Mouse (Mus musculus): ENCODE results near the gene Fgr. TPM values are rescaled to one million over a fixed set of nuclear protein-coding genes. Genes with fewer than 3 reads are reported as not detected.

Fgr gene
- total and polyA plus RNA-seq, 2 experiments from 2014 or later: 0.19 to 0.31 TPM

DNA sequence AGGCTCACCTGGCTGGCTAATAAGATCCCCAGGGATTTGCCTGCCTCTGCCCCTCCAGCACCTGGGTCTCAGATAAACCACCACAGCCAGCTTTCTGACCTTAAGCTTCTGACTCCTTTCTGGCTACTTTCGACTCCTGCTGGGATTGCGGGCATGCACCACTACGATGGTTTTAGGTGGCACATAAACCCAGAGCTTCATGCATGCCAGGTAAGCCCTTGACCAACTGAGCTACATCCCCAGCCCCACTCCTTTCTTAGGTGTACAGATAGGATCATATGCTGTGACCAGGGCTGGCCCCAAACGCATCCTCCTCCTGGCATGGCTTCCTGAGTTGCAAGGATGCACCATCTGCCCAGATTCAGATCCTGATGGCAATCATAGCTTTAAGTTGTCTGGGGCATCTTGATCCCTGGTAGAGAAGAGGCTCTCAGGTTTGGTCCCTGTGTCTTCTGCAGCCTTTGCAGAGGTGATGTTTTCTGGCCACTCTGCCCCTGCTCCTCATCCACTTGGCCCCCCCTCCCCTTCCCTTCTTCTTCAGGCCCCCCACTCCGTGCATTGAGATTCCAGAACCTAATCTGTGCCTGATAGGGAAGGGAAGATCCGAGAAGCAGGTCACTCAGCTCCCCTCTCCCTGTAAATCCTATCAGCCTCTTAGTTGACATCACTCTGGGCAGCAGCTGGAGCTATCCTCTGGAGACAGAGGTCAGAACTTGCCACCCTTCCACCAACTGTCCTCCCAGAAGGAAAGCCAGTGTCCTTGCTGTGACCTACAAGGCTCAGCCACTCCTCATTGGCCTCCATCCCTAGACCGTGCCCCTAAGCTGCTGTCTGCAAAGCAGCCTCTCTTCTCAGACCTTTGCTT is 19.1 kb upstream of the Fgr start:
- Histone ChIP-seq H3K4me2 (ENCODE audit: low read depth, low read length) (no peak overlapping the region), H3K27me3 (ENCODE audit: control insufficient read depth, insufficient read depth, low read length) (no peaks in the 10 kb centered on the region), H3K9ac (replicated peaks; ENCODE audit: low read depth, low read length) (no peak overlapping the region), H3K4me3 (ENCODE audit: low read depth, low read length) (no peak overlapping the region), H3K36me3 (replicated peaks; ENCODE audit: control insufficient read depth, insufficient read depth, low read length) (no peaks in the 10 kb centered on the region), H3K4me1 (ENCODE audit: control insufficient read depth, insufficient read depth) (peaks cover 25% of the 10 kb centered on the region), H3K27ac (ENCODE audit: low read depth) (0 out of 2 replicates have a peak overlapping the region, but pooled peaks have one; percentile 4), H3K9me3 (replicated peaks; ENCODE audit: control insufficient read depth, low read length) (no peaks in the 10 kb centered on the region)
- no peak for ATAC-seq (ENCODE audit: insufficient read depth, low read depth)
- TF ChIP-seq EP300 (IDR thresholded peaks at IDR 0.05; ENCODE audit: low read depth): no peak
- no peak for TF ChIP-seq CTCF (IDR thresholded peaks at IDR 0.05; ENCODE audit: low read depth)
- WGBS: 54% methylated on average over 7 of the region's 7 CpGs
- no peak for DNase-seq (ENCODE audit: low spot score)

DNA sequence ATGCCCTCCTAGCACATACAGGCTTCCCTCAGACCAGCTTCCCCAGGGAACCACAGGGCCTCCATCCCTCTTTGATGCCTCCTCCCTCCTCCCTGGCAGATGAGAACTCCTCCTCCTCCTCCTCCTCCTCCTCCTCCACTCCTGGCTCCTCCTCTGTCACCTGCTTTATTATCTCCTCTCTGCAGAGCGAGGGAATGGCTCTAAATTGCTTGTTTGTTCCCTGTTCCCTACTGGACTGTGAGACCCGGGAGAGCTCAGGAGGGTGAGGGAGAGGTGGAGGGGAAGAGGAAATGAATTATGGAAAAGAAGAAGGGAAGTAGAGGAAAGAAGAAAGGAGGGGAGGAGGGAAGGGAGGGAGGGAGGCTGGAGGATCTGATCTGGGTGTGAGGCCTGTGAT is 18.5 kb upstream of the Fgr start:
- 10% methylated on average over 2 of the region's 2 CpGs for WGBS
- TF ChIP-seq EP300 (IDR thresholded peaks at IDR 0.05; ENCODE audit: low read depth) (no peak), CTCF (IDR thresholded peaks at IDR 0.05; ENCODE audit: low read depth) (no peak)
- H3K27ac ChIP-seq (ENCODE audit: low read depth): 0 out of 2 replicates have a peak overlapping the region, but pooled peaks have one; percentile 4
- H3K36me3 ChIP-seq (replicated peaks; ENCODE audit: control insufficient read depth, insufficient read depth, low read length): no peaks in the 10 kb centered on the region
- H3K4me3 ChIP-seq (ENCODE audit: low read depth, low read length): no peak overlapping the region
- H3K9me3 ChIP-seq (replicated peaks; ENCODE audit: control insufficient read depth, low read length): no peaks in the 10 kb centered on the region
- H3K4me1 ChIP-seq (ENCODE audit: control insufficient read depth, insufficient read depth): peaks cover 32% of the 10 kb centered on the region
- H3K4me2 ChIP-seq (ENCODE audit: low read depth, low read length): no peak overlapping the region
- DNase-seq (ENCODE audit: low spot score): no peak
- no peak overlapping the region for H3K9ac ChIP-seq (replicated peaks; ENCODE audit: low read depth, low read length)
- ATAC-seq (ENCODE audit: insufficient read depth, low read depth): no peak
- no peaks in the 10 kb centered on the region for H3K27me3 ChIP-seq (ENCODE audit: control insufficient read depth, insufficient read depth, low read length)

DNA sequence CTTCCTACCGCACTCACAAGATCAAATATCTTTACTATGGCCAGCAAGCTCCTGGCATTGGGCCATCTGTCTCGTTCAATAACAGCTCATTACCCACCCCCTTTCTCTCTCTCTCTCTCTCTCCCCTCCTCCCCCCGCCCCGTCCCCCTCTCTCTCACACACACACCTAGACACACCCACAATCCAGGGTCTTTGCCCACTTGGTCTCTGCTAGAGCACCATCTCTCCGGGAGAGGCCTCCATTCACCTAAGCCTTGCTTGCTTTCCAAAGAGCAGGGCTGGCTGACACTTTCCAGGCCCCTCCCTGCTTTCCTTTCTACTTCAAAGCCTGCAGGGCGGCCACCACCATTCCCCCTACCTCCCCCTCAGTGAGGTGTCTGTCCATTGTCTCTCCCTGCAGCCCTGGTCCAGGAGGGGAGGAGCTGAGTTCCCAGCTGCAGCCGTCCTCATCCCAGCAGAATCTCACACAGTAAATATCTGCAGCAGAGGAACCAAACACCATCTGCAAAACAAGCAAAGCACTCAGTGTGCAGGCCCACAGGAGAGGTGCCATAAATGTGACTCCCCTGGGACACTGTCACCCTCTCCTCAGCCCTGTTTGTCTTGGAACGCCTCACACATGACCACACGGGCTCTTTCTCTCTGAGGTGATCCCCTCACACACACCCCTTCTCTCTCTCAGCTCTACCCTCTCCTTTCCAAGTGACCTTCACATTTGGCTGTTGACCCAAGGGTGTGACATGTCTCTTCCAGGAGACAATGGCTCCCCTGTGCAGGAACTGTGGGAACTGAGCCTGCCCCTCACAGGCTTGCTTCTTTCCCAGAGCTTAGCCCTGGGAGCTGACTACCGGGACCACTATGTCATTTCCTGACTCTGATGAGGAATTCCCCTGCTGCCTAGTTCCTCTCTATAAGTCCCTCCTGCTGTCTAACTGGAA is 14.9 kb upstream of the Fgr start:
- Histone ChIP-seq H3K4me3 (ENCODE audit: low read depth, low read length) (no peak overlapping the region), H3K9me3 (replicated peaks; ENCODE audit: control insufficient read depth, low read length) (no peaks in the 10 kb centered on the region), H3K27me3 (ENCODE audit: control insufficient read depth, insufficient read depth, low read length) (no peaks in the 10 kb centered on the region), H3K4me2 (ENCODE audit: low read depth, low read length) (peak overlapping the region; percentile 20; the same call in 1 of the 2 replicates), H3K36me3 (replicated peaks; ENCODE audit: control insufficient read depth, insufficient read depth, low read length) (no peaks in the 10 kb centered on the region), H3K9ac (replicated peaks; ENCODE audit: low read depth, low read length) (no peak overlapping the region; the same call in 1 of the 2 replicates), H3K4me1 (ENCODE audit: control insufficient read depth, insufficient read depth) (peaks cover 54% of the 10 kb centered on the region), H3K27ac (ENCODE audit: low read depth) (peak overlapping the region; percentile 94)
- DNase-seq (ENCODE audit: low spot score) (peak; percentile 77), ATAC-seq (ENCODE audit: insufficient read depth, low read depth) (peak; percentile 70)
- peak; percentile 50; the same call in 1 of the 2 replicates for TF ChIP-seq EP300 (IDR thresholded peaks at IDR 0.05; ENCODE audit: low read depth)
- TF ChIP-seq CTCF (IDR thresholded peaks at IDR 0.05; ENCODE audit: low read depth): no peak
- WGBS: 12% methylated on average over 10 of the region's 10 CpGs

DNA sequence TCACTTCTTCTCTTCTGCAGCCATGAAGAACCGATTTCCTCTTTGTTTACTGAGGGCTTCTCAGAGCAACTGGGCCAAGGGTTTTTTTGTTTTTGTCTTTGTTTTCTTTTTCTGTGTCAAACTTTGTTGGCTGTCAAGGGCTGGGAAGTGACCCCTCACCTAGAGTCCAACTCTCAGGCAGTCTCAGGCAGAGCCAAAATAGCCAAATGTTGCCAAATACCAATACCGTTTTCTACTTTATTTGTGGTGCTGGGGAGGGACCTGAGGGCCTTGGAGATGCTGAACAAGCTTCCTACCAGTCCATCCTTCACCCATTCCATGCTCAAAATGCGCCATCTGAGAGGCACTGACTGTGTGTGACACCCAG is 14.2 kb upstream of the Fgr start:
- H3K36me3 ChIP-seq (replicated peaks; ENCODE audit: control insufficient read depth, insufficient read depth, low read length): no peaks in the 10 kb centered on the region
- DNase-seq (ENCODE audit: low spot score) (no peak), ATAC-seq (ENCODE audit: insufficient read depth, low read depth) (no peak)
- no peak overlapping the region for H3K4me3 ChIP-seq (ENCODE audit: low read depth, low read length)
- 52% methylated on average over 3 of the region's 3 CpGs for WGBS
- H3K27me3 ChIP-seq (ENCODE audit: control insufficient read depth, insufficient read depth, low read length): no peaks in the 10 kb centered on the region
- H3K9me3 ChIP-seq (replicated peaks; ENCODE audit: control insufficient read depth, low read length): no peaks in the 10 kb centered on the region
- peak overlapping the region; percentile 94 for H3K27ac ChIP-seq (ENCODE audit: low read depth)
- peaks cover 54% of the 10 kb centered on the region for H3K4me1 ChIP-seq (ENCODE audit: control insufficient read depth, insufficient read depth)
- H3K4me2 ChIP-seq (ENCODE audit: low read depth, low read length): no peak overlapping the region
- TF ChIP-seq CTCF (IDR thresholded peaks at IDR 0.05; ENCODE audit: low read depth) (no peak), EP300 (IDR thresholded peaks at IDR 0.05; ENCODE audit: low read depth) (peak; percentile 14; the same call in 1 of the 2 replicates)
- no peak overlapping the region for H3K9ac ChIP-seq (replicated peaks; ENCODE audit: low read depth, low read length)

DNA sequence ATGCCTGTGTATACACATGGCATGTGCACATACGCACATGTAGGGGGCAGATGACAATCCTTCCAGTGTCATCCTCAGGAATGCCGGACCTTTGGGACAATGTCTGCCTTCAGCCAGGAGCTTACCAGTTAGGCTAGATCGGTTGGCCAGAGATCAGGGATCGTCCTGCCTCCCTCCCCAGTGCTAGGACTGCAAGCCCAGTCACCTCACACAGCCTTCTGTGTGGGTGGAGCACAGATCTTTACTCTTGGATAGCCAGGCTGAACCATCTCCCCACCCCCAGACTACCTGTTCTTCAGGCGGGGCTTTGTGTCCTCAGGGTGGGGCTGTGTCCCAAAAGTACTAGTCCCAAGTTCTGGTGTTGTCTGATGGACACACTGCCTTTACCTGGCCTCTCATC is 13.6 kb upstream of the Fgr start:
- Histone ChIP-seq H3K27ac (ENCODE audit: low read depth) (peak overlapping the region; percentile 94), H3K9ac (replicated peaks; ENCODE audit: low read depth, low read length) (no peak overlapping the region), H3K4me3 (ENCODE audit: low read depth, low read length) (no peak overlapping the region), H3K9me3 (replicated peaks; ENCODE audit: control insufficient read depth, low read length) (no peaks in the 10 kb centered on the region), H3K4me2 (ENCODE audit: low read depth, low read length) (no peak overlapping the region), H3K27me3 (ENCODE audit: control insufficient read depth, insufficient read depth, low read length) (no peaks in the 10 kb centered on the region), H3K4me1 (ENCODE audit: control insufficient read depth, insufficient read depth) (peaks cover 49% of the 10 kb centered on the region), H3K36me3 (replicated peaks; ENCODE audit: control insufficient read depth, insufficient read depth, low read length) (no peaks in the 10 kb centered on the region)
- TF ChIP-seq CTCF (IDR thresholded peaks at IDR 0.05; ENCODE audit: low read depth) (no peak), EP300 (IDR thresholded peaks at IDR 0.05; ENCODE audit: low read depth) (no peak)
- ATAC-seq (ENCODE audit: insufficient read depth, low read depth) (no peak), DNase-seq (ENCODE audit: low spot score) (no peak)
- WGBS: 38% methylated on average over 5 of the region's 5 CpGs

Measured in heart, postnatal 0 days (tissue).